Mouse (Mus musculus): ENCODE results near the gene Ngp. TPM values are rescaled to one million over a fixed set of nuclear protein-coding genes. Genes with fewer than 3 reads are reported as not detected.
"Not testable (repeated sequence)": the region's sequence is repeated elsewhere in the genome, so short reads cannot be mapped to it uniquely, and the experiment has no call there.

The Ngp gene
- polyA plus RNA-seq, 1 experiment: 0.15 TPM

DNA sequence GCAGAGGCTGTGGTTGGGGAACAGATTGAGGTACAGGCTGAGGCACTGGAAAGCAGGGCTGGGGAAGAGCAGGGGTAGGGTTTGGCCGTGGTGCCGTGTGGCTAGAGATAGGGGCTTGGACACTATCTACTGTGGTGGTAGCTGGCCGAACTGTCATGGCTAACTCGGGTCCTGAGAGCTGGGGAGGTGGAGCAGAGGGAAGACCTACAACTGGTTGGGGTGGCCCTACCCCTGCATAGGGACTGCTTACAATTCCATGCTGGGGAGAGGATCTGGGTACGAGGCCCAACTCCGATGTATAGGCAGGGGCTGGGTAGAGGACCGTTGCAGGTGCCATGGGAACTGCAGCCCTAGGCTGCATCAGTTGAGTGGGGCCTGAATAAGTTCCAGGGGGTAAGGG, 31.5 kb upstream of the Ngp start:
- Histone ChIP-seq H3K9me3 (ENCODE audit: control insufficient read depth, low read length) (no peaks in the 10 kb centered on the region), H3K4me1 (ENCODE audit: control insufficient read depth) (no peaks in the 10 kb centered on the region), H3K4me3 (replicated peaks) (no peak overlapping the region), H3K36me3 (ENCODE audit: control insufficient read depth) (peaks cover 98% of the 10 kb centered on the region), H3K27me3 (ENCODE audit: control insufficient read depth) (no peaks in the 10 kb centered on the region)
- no peak for TF ChIP-seq GATA1 (IDR thresholded peaks at IDR 0.05; ENCODE audit: low read length)
- TF ChIP-seq TAL1 (IDR thresholded peaks at IDR 0.05; ENCODE audit: low read length): no peak

DNA sequence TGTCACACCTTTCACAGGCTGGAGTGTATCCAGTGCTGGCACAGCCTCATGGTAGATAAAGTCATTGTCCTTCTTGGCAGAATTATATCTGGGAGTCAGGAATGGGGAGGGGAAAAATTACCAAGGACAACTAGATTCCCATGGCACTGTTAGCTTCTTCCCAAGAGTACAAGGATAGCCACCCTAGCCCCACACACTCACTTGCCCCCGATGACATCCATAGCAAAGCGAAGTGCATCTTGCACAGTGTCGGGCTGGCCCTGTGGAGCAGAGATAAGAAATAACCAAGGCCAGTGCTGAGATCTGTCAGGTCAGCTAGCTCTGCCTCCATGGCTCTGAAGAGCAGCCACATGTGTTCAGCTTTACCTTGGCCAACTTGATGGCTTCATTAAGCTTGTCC, 28.7 kb upstream of the Ngp start:
- Histone ChIP-seq H3K4me3 (replicated peaks) (no peak overlapping the region), H3K36me3 (ENCODE audit: control insufficient read depth) (peaks cover 89% of the 10 kb centered on the region), H3K4me1 (ENCODE audit: control insufficient read depth) (no peaks in the 10 kb centered on the region), H3K9me3 (ENCODE audit: control insufficient read depth, low read length) (no peaks in the 10 kb centered on the region), H3K27me3 (ENCODE audit: control insufficient read depth) (no peaks in the 10 kb centered on the region)
- TF ChIP-seq TAL1 (IDR thresholded peaks at IDR 0.05; ENCODE audit: low read length): no peak
- TF ChIP-seq GATA1 (IDR thresholded peaks at IDR 0.05; ENCODE audit: low read length): no peak

DNA sequence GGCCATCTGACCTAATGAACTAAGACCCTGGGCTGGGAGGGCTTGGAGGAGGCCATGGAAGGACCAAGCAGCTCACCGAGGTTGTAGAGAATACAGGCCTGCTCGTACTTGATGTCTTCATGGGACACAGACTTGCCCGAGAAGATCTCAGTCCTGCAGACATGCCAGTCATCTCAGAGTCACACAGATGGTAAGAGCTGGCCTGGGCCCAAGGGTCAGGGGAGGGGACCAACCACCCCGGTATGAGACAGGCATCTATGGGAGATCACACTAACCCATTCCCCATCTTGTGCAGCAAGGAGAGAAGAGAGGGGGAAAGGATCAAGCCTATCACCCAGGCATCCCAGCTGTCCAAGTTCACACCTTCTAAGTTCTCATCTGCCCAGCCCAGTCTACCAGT, 26.3 kb upstream of the Ngp start:
- Histone ChIP-seq H3K27me3 (ENCODE audit: control insufficient read depth) (no peaks in the 10 kb centered on the region), H3K36me3 (ENCODE audit: control insufficient read depth) (peaks cover 74% of the 10 kb centered on the region), H3K4me3 (replicated peaks) (no peak overlapping the region), H3K4me1 (ENCODE audit: control insufficient read depth) (no peaks in the 10 kb centered on the region), H3K9me3 (ENCODE audit: control insufficient read depth, low read length) (no peaks in the 10 kb centered on the region)
- TF ChIP-seq GATA1 (IDR thresholded peaks at IDR 0.05; ENCODE audit: low read length): no peak
- no peak for TF ChIP-seq TAL1 (IDR thresholded peaks at IDR 0.05; ENCODE audit: low read length)

GRCm38 (mm10) chr9:110400650-110401049, 18.9 kb upstream of the Ngp start:
- no peaks in the 10 kb centered on the region; the same call in 1 of the 2 replicates for H3K4me1 ChIP-seq (ENCODE audit: control insufficient read depth)
- H3K4me3 ChIP-seq (replicated peaks): no peak overlapping the region
- TF ChIP-seq TAL1 (IDR thresholded peaks at IDR 0.05; ENCODE audit: low read length) (no peak), GATA1 (IDR thresholded peaks at IDR 0.05; ENCODE audit: low read length) (no peak)
- no peaks in the 10 kb centered on the region for H3K9me3 ChIP-seq (ENCODE audit: control insufficient read depth, low read length)
- no peaks in the 10 kb centered on the region for H3K27me3 ChIP-seq (ENCODE audit: control insufficient read depth)
- peaks cover 18% of the 10 kb centered on the region for H3K36me3 ChIP-seq (ENCODE audit: control insufficient read depth)

GRCm38 (mm10) chr9:110402731-110403130, 16.8 kb upstream of the Ngp start:
- no peaks in the 10 kb centered on the region for H3K9me3 ChIP-seq (ENCODE audit: control insufficient read depth, low read length)
- H3K4me3 ChIP-seq (replicated peaks): no peak overlapping the region
- no peaks in the 10 kb centered on the region for H3K27me3 ChIP-seq (ENCODE audit: control insufficient read depth)
- H3K4me1 ChIP-seq (ENCODE audit: control insufficient read depth): peaks cover 12% of the 10 kb centered on the region
- no peak for TF ChIP-seq GATA1 (IDR thresholded peaks at IDR 0.05; ENCODE audit: low read length)
- no peak for TF ChIP-seq TAL1 (IDR thresholded peaks at IDR 0.05; ENCODE audit: low read length)
- H3K36me3 ChIP-seq (ENCODE audit: control insufficient read depth): peaks cover 8% of the 10 kb centered on the region

GRCm38 (mm10) chr9:110403240-110403639, 16.3 kb upstream of the Ngp start:
- H3K4me1 ChIP-seq (ENCODE audit: control insufficient read depth): peaks cover 16% of the 10 kb centered on the region
- not testable (repeated sequence) for H3K36me3 ChIP-seq (ENCODE audit: control insufficient read depth); H3K27me3 ChIP-seq (ENCODE audit: control insufficient read depth); H3K9me3 ChIP-seq (ENCODE audit: control insufficient read depth, low read length); H3K4me3 ChIP-seq (replicated peaks)

- Histone ChIP-seq H3K4me1 (ENCODE audit: control insufficient read depth) (peaks cover 26% of the 10 kb centered on the region), H3K27me3 (ENCODE audit: control insufficient read depth) (peaks cover 10% of the 10 kb centered on the region), H3K9me3 (ENCODE audit: control insufficient read depth, low read length) (no peaks in the 10 kb centered on the region), H3K36me3 (ENCODE audit: control insufficient read depth) (no peaks in the 10 kb centered on the region; the same call in 1 of the 2 replicates), H3K4me3 (replicated peaks) (peak overlapping the region; percentile 94)
- TF ChIP-seq TAL1 (IDR thresholded peaks at IDR 0.05; ENCODE audit: low read length) (no peak), GATA1 (IDR thresholded peaks at IDR 0.05; ENCODE audit: low read length) (no peak)
Observed at GRCm38 (mm10) chr9:110407311-110408098, 12.0 kb upstream of the Ngp start.

DNA sequence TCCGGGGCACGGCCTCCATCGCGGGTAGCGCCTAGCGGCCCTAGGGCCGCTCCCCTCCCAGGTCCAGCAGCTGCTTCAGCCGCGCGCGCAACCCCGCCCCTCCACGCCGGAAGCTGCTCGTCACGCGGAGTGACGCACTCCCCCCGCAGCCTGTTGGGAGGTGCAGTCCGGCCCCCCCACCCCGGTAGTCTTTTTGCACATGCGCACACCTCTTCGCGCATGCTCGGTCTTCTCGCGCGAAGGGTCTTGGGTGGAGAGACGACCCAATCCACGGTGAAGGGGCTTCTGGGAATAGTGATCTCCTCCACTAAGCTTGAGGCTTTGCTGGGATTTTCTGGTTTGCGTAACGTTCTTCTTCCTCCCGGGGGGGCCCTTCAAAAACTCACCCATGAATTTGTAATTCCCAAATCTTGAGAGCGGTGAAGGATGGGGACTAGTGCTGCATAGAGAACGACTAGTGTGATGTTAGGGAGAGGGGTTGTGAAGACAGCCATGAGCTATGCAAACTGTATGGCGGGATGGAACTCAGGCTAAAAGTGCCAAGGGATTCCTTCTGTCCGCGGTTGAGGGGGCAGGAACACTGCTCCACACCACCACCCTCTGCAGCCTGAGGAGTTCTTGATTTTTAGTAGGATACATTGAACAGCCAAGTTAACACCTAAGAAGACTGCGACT, 11.3 kb upstream of the Ngp start, which contains the start of gene Ptpn23:
Gene Ptpn23, minus strand, starts transcription at position 115 of the 675 bp plus-strand sequence.
- no peaks in the 10 kb centered on the region for H3K9me3 ChIP-seq (ENCODE audit: control insufficient read depth, low read length)
- H3K36me3 ChIP-seq (ENCODE audit: control insufficient read depth): no peaks in the 10 kb centered on the region; the same call in 1 of the 2 replicates
- H3K27me3 ChIP-seq (ENCODE audit: control insufficient read depth): peaks cover 10% of the 10 kb centered on the region
- peak within 1 kb of the TSS; percentile 94 for H3K4me3 ChIP-seq (replicated peaks)
- TF ChIP-seq TAL1 (IDR thresholded peaks at IDR 0.05; ENCODE audit: low read length): no peak
- TF ChIP-seq GATA1 (IDR thresholded peaks at IDR 0.05; ENCODE audit: low read length): no peak
- peaks cover 26% of the 10 kb centered on the region for H3K4me1 ChIP-seq (ENCODE audit: control insufficient read depth)
